Mouse (Mus musculus) kidney, postnatal 0 days (tissue): ENCODE measurements around the gene Ccdc162. TPM values are rescaled to one million over a fixed set of nuclear protein-coding genes. Genes with fewer than 3 reads are reported as not detected.
A peak's percentile ranks its signal among the peaks of the same experiment; 100 is the strongest.

Experiments used
- ATAC-seq: fragments of 200-750 bp; cut with Nextera tagmentation; replicated peaks from 2 replicates; pipeline ENCODE4 v1.8.0; 2017; ENCODE audit warnings: low read depth, moderate number of reproducible peaks, moderate TSS enrichment, moderate library complexity; ENCODE audit not compliant: low FRiP score
- DNase-seq: peaks from one replicate; pipeline ENCODE4 v3.0.0-alpha.2; 2016; ENCODE audit warnings: low spot score
- H3K27ac ChIP-seq: fragments of 300-500 bp; sonication (generic); 2 replicates; pipeline ENCODE4 v1.5.1; 2014; ENCODE audit warnings: mild to moderate bottlenecking
- H3K27me3 ChIP-seq: fragments of 300-500 bp; sonication (generic); 2 replicates; pipeline ENCODE4 v1.6.1; 2014; ENCODE audit warnings: low read length, mixed read lengths; ENCODE audit not compliant: insufficient read depth
- H3K36me3 ChIP-seq: fragments of 300-500 bp; sonication (generic); 2 replicates; pipeline ENCODE4 v1.6.1; 2014; ENCODE audit warnings: low read length, mixed read lengths; ENCODE audit not compliant: insufficient read depth
- H3K4me1 ChIP-seq: fragments of 300-500 bp; sonication (generic); replicated peaks from 2 replicates; pipeline ENCODE4 v1.6.1; 2014; ENCODE audit warnings: antibody characterized with exemption, low read length, mixed read lengths; ENCODE audit not compliant: insufficient read depth
- H3K4me2 ChIP-seq: fragments of 300-500 bp; sonication (generic); 2 replicates; pipeline ENCODE4 v1.6.1; 2014; ENCODE audit warnings: mild to moderate bottlenecking, low read length, moderate library complexity, mixed read lengths
- H3K4me3 ChIP-seq: fragments of 300-500 bp; sonication (generic); replicated peaks from 2 replicates; pipeline ENCODE4 v1.5.1; 2014; ENCODE audit warnings: low read depth, low read length
- H3K9ac ChIP-seq: fragments of 300-500 bp; sonication (generic); 2 replicates; pipeline ENCODE4 v1.6.1; 2014; ENCODE audit warnings: low read depth, low read length
- H3K9me3 ChIP-seq: fragments of 300-500 bp; sonication (generic); replicated peaks from 2 replicates; pipeline ENCODE4 v1.6.1; 2016; ENCODE audit warnings: low read length, inconsistent platforms, mixed read lengths
- CTCF ChIP-seq: IDR thresholded peaks from 2 replicates; pipeline ENCODE4 v1.5.1; 2016; ENCODE audit warnings: antibody characterized with exemption, low read depth, mild to moderate bottlenecking, moderate library complexity
- WGBS: fragments of 180-500 bp; shearing (Covaris S2); extraction: QIAGEN DNeasy Blood & Tissue Kit; methylation state at CpG from one replicate; pipeline ENCODE4 v1.1.7; 2014; 5-methylcytosine and 5-hydroxymethylcytosine counted together
- polyA plus RNA-seq: library from polyadenylated mRNA; unstranded; fragments of >200 nt; fragmentation: Nextera tagmentation; extraction: Ambion mirVana; gene quantifications from 2 replicates; pipeline ENCODE4 v1.2.1, GENCODE M21; 2015

The Ccdc162 gene
- polyA plus RNA-seq, 1 experiment from 2014 or later, result 1.0 TPM

GRCm38 (mm10) chr10:41552847-41553589 is 163.4 kb downstream of the Ccdc162 start:
- no peak overlapping the region for H3K9ac ChIP-seq
- H3K4me1 ChIP-seq, result 0 out of 2 replicates have a peak, but pooled peaks cover 11% of the 10 kb centered on the region
- H3K27me3 ChIP-seq, result no peaks in the 10 kb centered on the region
- 0 out of 2 replicates have a peak, but pooled peaks cover 4% of the 10 kb centered on the region for H3K9me3 ChIP-seq
- no peak overlapping the region for H3K4me3 ChIP-seq
- no peak for TF ChIP-seq CTCF
- DNase-seq (peak; percentile 65), ATAC-seq (peak; percentile 92)
- 38% methylated on average over 14 of the region's 14 CpGs for WGBS
- H3K27ac ChIP-seq, result peak overlapping the region; percentile 76
- no peak overlapping the region for H3K4me2 ChIP-seq
- no peaks in the 10 kb centered on the region for H3K36me3 ChIP-seq

- 50% methylated on average over 3 of the region's 3 CpGs for WGBS
- H3K27ac ChIP-seq, result peak overlapping the region; percentile 75
- ATAC-seq, result no peak
- no peak for TF ChIP-seq CTCF
- no peaks in the 10 kb centered on the region for H3K27me3 ChIP-seq
- H3K4me1 ChIP-seq, result 0 out of 2 replicates have a peak, but pooled peaks cover 11% of the 10 kb centered on the region
- 0 out of 2 replicates have a peak, but pooled peaks cover 4% of the 10 kb centered on the region for H3K9me3 ChIP-seq
- DNase-seq, result no peak
- no peak overlapping the region for H3K9ac ChIP-seq
- H3K36me3 ChIP-seq, result no peaks in the 10 kb centered on the region
- no peak overlapping the region for H3K4me2 ChIP-seq
- no peak overlapping the region for H3K4me3 ChIP-seq
Observed at GRCm38 (mm10) chr10:41552319-41552718, 164.1 kb downstream of the Ccdc162 start.

- WGBS, result 75% methylated on average over 7 of the region's 7 CpGs
- ATAC-seq, result no peak
- DNase-seq, result peak; percentile 28
Observed at GRCm38 (mm10) chr10:41550711-41551110, 165.7 kb downstream of the Ccdc162 start.

GRCm38 (mm10) chr10:41546396-41547165 is 169.9 kb downstream of the Ccdc162 start:
- DNase-seq, result no peak

More at GRCm38 (mm10) chr10:41550711-41551110, 165.7 kb downstream of the Ccdc162 start:
- 0 out of 2 replicates have a peak, but pooled peaks cover 4% of the 10 kb centered on the region for H3K9me3 ChIP-seq
- H3K4me1 ChIP-seq, result 0 out of 2 replicates have a peak, but pooled peaks cover 11% of the 10 kb centered on the region
- H3K4me2 ChIP-seq, result no peak overlapping the region
- H3K27ac ChIP-seq, result no peak overlapping the region
- no peaks in the 10 kb centered on the region for H3K27me3 ChIP-seq
- no peaks in the 10 kb centered on the region for H3K36me3 ChIP-seq
- TF ChIP-seq CTCF, result no peak
- no peak overlapping the region for H3K9ac ChIP-seq
- no peak overlapping the region for H3K4me3 ChIP-seq

GRCm38 (mm10) chr10:41545224-41545755 is 171.1 kb downstream of the Ccdc162 start:
- no peak for ATAC-seq
- Histone ChIP-seq H3K27ac (no peak overlapping the region), H3K27me3 (no peaks in the 10 kb centered on the region), H3K9me3 (0 out of 2 replicates have a peak, but pooled peaks cover 4% of the 10 kb centered on the region), H3K4me3 (no peak overlapping the region), H3K4me2 (no peak overlapping the region), H3K36me3 (no peaks in the 10 kb centered on the region), H3K9ac (no peak overlapping the region), H3K4me1 (no peaks in the 10 kb centered on the region)
- WGBS, result 68% methylated on average over 7 of the region's 7 CpGs
- no peak for DNase-seq
- no peak for TF ChIP-seq CTCF

More at GRCm38 (mm10) chr10:41546396-41547165, 169.9 kb downstream of the Ccdc162 start:
- ATAC-seq, result 0 out of 2 replicates have a peak, but pooled peaks have one; percentile 45
- no peak overlapping the region for H3K9ac ChIP-seq
- H3K4me1 ChIP-seq, result no peaks in the 10 kb centered on the region
- H3K4me3 ChIP-seq, result no peak overlapping the region
- TF ChIP-seq CTCF, result no peak
- H3K9me3 ChIP-seq, result 0 out of 2 replicates have a peak, but pooled peaks cover 4% of the 10 kb centered on the region
- no peak overlapping the region for H3K4me2 ChIP-seq
- H3K27ac ChIP-seq, result no peak overlapping the region
- no peaks in the 10 kb centered on the region for H3K36me3 ChIP-seq
- no peaks in the 10 kb centered on the region for H3K27me3 ChIP-seq
- 29% methylated on average over 13 of the region's 13 CpGs for WGBS
